Mouse (Mus musculus): ENCODE results near the gene Tcf15. TPM values are rescaled to one million over a fixed set of nuclear protein-coding genes. Genes with fewer than 3 reads are reported as not detected.

Tcf15 gene
- total and polyA plus RNA-seq, 3 experiments = not detected

DNA sequence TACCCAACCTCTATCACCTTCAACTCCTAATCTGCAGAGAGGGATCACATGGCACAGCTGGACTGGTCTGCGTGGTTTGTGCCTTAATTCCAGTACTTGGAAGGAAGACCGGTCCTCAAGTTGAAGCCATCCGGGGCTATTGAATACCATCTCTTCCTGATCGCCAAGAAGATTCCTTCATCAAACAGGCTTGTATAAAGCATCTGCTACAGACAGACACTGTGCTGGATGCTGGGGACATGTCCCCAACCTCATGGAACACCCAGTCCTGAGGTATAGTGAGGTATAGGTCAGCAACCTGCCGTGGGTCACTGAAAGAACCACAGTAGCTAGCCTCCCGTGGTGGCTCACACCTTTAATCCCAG is 34.4 kb downstream of the Tcf15 start:
- peaks cover 81% of the 10 kb centered on the region for H3K27me3 ChIP-seq (replicated peaks)
- H3K4me2 ChIP-seq (ENCODE audit: insufficient read depth, low read depth, poor library complexity, severe bottlenecking) = no peak overlapping the region
- H3K27ac ChIP-seq (ENCODE audit: insufficient read depth, low read depth) = no peak overlapping the region
- no peak for TF ChIP-seq MAFK (IDR thresholded peaks at IDR 0.05; ENCODE audit: insufficient replicate concordance, low read length)
- TF ChIP-seq HCFC1 (IDR thresholded peaks at IDR 0.05; ENCODE audit: low read depth, low read length) = no peak
- no peak for TF ChIP-seq ZC3H11A (IDR thresholded peaks at IDR 0.05; ENCODE audit: low read depth, low read length)
- TF ChIP-seq CTCF (conservative IDR thresholded peaks at IDR 0.05 in 1 of 2, IDR thresholded peaks at IDR 0.05 in 1 of 2; ENCODE audit: low read depth in 2 of 2, low read length in 2 of 2) = no peak
- no peak for TF ChIP-seq KAT2A (IDR thresholded peaks at IDR 0.05; ENCODE audit: insufficient replicate concordance, low read length)
- TF ChIP-seq RAD21 (IDR thresholded peaks at IDR 0.05; ENCODE audit: low read depth, low read length) = no peak
- no peak for TF ChIP-seq POLR2A (IDR thresholded peaks at IDR 0.05; ENCODE audit: low read depth, low read length)
- no peak for TF ChIP-seq UBTF (IDR thresholded peaks at IDR 0.05; ENCODE audit: low read depth, low read length)
- no peak for TF ChIP-seq MYC (IDR thresholded peaks at IDR 0.05; ENCODE audit: low read depth, low read length)
- TF ChIP-seq RCOR1 (conservative IDR thresholded peaks at IDR 0.05; ENCODE audit: low read depth, low read length) = no peak
- no peak for TF ChIP-seq NELFE (IDR thresholded peaks at IDR 0.05; ENCODE audit: low read depth, low read length)
- TF ChIP-seq MEF2A (IDR thresholded peaks at IDR 0.05; ENCODE audit: borderline replicate concordance, low read depth, low read length) = no peak
- no peak for TF ChIP-seq JUN (IDR thresholded peaks at IDR 0.05; ENCODE audit: insufficient read depth, low read depth, low read length)
- no peak for TF ChIP-seq MAZ (IDR thresholded peaks at IDR 0.05; ENCODE audit: low read depth, low read length)
- TF ChIP-seq JUND (conservative IDR thresholded peaks at IDR 0.05; ENCODE audit: low read depth, low read length) = no peak
- TF ChIP-seq MXI1 (IDR thresholded peaks at IDR 0.05; ENCODE audit: low read depth, low read length) = no peak
- TF ChIP-seq BHLHE40 (IDR thresholded peaks at IDR 0.05; ENCODE audit: low read depth, low read length) = no peak
- TF ChIP-seq PAX5 (IDR thresholded peaks at IDR 0.05; ENCODE audit: low read length) = no peak
- H3K4me1 ChIP-seq (ENCODE audit: control insufficient read depth in 1 of 2, insufficient read depth in 2 of 2) = no peaks in the 10 kb centered on the region
- H3K9me3 ChIP-seq (replicated peaks; ENCODE audit: low read length) = peaks cover 6% of the 10 kb centered on the region
- dilution Hi-C loops (cut with MboI; ENCODE audit: extremely low pct_ligation_motif_present, extremely low pct_unique_long_range_greater_than_20kb, low sequenced_read_pairs) (no loop called here), in situ Hi-C loops (cut with MboI; ENCODE audit: low pct_ligation_motif_present, low pct_unique_long_range_greater_than_20kb, low sequenced_read_pairs) (no loop called here)
- no peaks in the 10 kb centered on the region for H3K36me3 ChIP-seq (replicated peaks in 1 of 2; ENCODE audit: control insufficient read depth in 1 of 2, insufficient read depth in 1 of 2, low read length in 1 of 2)
- no peak overlapping the region for H3K4me3 ChIP-seq (replicated peaks in 1 of 3; ENCODE audit: low read depth in 2 of 3, low read length in 2 of 3, poor library complexity in 1 of 3)
- no peaks in the 10 kb centered on the region for H3K79me2 ChIP-seq (replicated peaks; ENCODE audit: control insufficient read depth, extremely low read depth, insufficient read depth, poor library complexity, severe bottlenecking)
- H3K9ac ChIP-seq (ENCODE audit: insufficient read depth, low read depth) = no peak overlapping the region
- no peak for DNase-seq (ENCODE audit: extremely low read depth)

DNA sequence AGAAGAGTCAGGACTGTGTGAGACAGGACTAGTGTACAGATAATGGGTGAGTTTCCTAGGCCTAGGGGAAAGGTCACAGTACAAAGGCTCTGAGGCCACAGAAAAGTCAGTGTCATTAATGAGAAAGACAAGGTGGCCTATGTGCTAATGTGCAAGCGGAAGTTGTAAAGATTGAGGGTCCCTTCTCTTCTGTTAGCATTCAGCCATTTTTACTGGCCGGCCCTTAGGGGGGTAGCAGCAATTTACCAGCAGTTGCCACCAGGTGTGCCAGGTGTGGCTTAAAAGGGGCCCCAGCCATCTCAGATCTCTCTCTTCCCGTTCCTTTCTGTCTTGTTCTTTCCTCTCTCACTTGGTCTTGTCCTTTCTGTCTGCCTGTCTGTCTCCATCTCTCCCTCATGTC is 35.0 kb downstream of the Tcf15 start:
- peaks cover 6% of the 10 kb centered on the region for H3K9me3 ChIP-seq (replicated peaks; ENCODE audit: low read length)
- no peak overlapping the region for H3K4me3 ChIP-seq (replicated peaks in 1 of 3; ENCODE audit: low read depth in 2 of 3, low read length in 2 of 3, poor library complexity in 1 of 3)
- H3K27ac ChIP-seq (ENCODE audit: insufficient read depth, low read depth) = no peak overlapping the region
- no peaks in the 10 kb centered on the region for H3K79me2 ChIP-seq (replicated peaks; ENCODE audit: control insufficient read depth, extremely low read depth, insufficient read depth, poor library complexity, severe bottlenecking)
- H3K36me3 ChIP-seq (replicated peaks in 1 of 2; ENCODE audit: control insufficient read depth in 1 of 2, insufficient read depth in 1 of 2, low read length in 1 of 2) = no peaks in the 10 kb centered on the region
- no peaks in the 10 kb centered on the region for H3K4me1 ChIP-seq (ENCODE audit: control insufficient read depth in 1 of 2, insufficient read depth in 2 of 2)
- H3K4me2 ChIP-seq (ENCODE audit: insufficient read depth, low read depth, poor library complexity, severe bottlenecking) = no peak overlapping the region
- dilution Hi-C loops (cut with MboI; ENCODE audit: extremely low pct_ligation_motif_present, extremely low pct_unique_long_range_greater_than_20kb, low sequenced_read_pairs) (no loop called here), in situ Hi-C loops (cut with MboI; ENCODE audit: low pct_ligation_motif_present, low pct_unique_long_range_greater_than_20kb, low sequenced_read_pairs) (no loop called here)
- H3K27me3 ChIP-seq (replicated peaks) = peaks cover 80% of the 10 kb centered on the region
- DNase-seq (ENCODE audit: extremely low read depth) = no peak
- H3K9ac ChIP-seq (ENCODE audit: insufficient read depth, low read depth) = no peak overlapping the region
- TF ChIP-seq NRF1 (IDR thresholded peaks at IDR 0.05; ENCODE audit: low read depth, low read length) (no peak), CHD1 (IDR thresholded peaks at IDR 0.05; ENCODE audit: low read depth, low read length) (no peak), CHD2 (IDR thresholded peaks at IDR 0.05; ENCODE audit: low read length) (no peak), ZKSCAN1 (IDR thresholded peaks at IDR 0.05; ENCODE audit: borderline replicate concordance, low read depth, low read length) (no peak), MAX (IDR thresholded peaks at IDR 0.05; ENCODE audit: low read length) (no peak), MYC (IDR thresholded peaks at IDR 0.05; ENCODE audit: low read depth, low read length) (no peak), MAFK (IDR thresholded peaks at IDR 0.05; ENCODE audit: insufficient replicate concordance, low read length) (no peak), RCOR1 (conservative IDR thresholded peaks at IDR 0.05; ENCODE audit: low read depth, low read length) (no peak), MAZ (IDR thresholded peaks at IDR 0.05; ENCODE audit: low read depth, low read length) (no peak), KAT2A (IDR thresholded peaks at IDR 0.05; ENCODE audit: insufficient replicate concordance, low read length) (no peak), IRF4 (IDR thresholded peaks at IDR 0.05; ENCODE audit: low read depth, low read length) (no peak), POLR2A (IDR thresholded peaks at IDR 0.05; ENCODE audit: low read depth, low read length) (no peak), SMC3 (IDR thresholded peaks at IDR 0.05; ENCODE audit: low read depth, low read length) (no peak), USF1 (IDR thresholded peaks at IDR 0.05; ENCODE audit: low read depth, low read length) (no peak), ETS1 (conservative IDR thresholded peaks at IDR 0.05; ENCODE audit: low read depth, low read length) (no peak)
